Mouse (Mus musculus): ENCODE results near the gene Sele.
"Not testable (repeated sequence)": the region's sequence is repeated elsewhere in the genome, so short reads cannot be mapped to it uniquely, and the experiment has no call there.

DNA sequence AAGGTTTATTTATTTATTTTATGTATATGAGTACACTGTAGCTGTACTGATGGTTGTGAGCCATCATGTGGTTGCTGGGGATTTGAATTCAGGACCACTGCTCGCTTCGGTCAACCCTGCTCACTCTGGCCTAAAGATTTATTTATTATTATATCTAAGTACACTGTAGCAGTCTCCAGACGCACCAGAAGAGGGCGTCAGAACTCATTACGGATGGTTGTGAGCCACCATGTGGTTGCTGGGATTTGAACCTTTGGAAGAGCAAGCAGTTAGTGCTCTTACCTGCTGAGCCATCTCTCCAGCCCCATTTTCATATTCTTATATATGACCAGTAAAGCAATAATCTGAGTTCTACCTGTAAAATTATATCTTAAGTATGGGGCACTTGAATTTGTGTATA, 25.9 kb upstream of the Sele start:
- TF ChIP-seq CTCF, POLR2A (IDR thresholded peaks at IDR 0.05; ENCODE audit: insufficient read depth, low read depth, low read length): not testable (repeated sequence)
